In genomic region chr11:96741995-96742394, GRCm38 (mm10) we compare ENCODE assay signal across 9 mouse cellular contexts. TPM values are rescaled to one million over a fixed set of nuclear protein-coding genes. Genes with fewer than 3 reads are reported as not detected.
A peak's percentile ranks its signal among the peaks of the same experiment; 100 is the strongest.
DNase-seq lines count a peak whose midpoint lies in the region; ATAC-seq and TF ChIP-seq lines count a peak whose summit lies in the region.
"Had no signal": no experiment of that assay in that cellular context is flagged by ENCODE, and none has a peak within 500 bp of the region (broad histone marks: within the 10 kb centered on the region; RNA-seq: fewer than 3 reads in every experiment).

No protein-coding gene starts in this region.

- peak overlapping the region; percentile 81 for H3K27ac ChIP-seq in hindbrain, embryonic 16.5 days (ENCODE audit: low read depth, low read length)
- no peak overlapping the region for H3K27ac ChIP-seq in gastrocnemius, adult 2 months
- H3K27ac ChIP-seq in liver, embryonic 11.5 days (ENCODE audit: low read depth, low read length): no peak overlapping the region

- 14% methylated on average over 12 of the region's 12 CpGs for WGBS in hindbrain, embryonic 16.5 days
- 43% methylated on average over 12 of the region's 12 CpGs for WGBS in liver, embryonic 11.5 days

- DNase-seq in frontal cortex, postnatal 14 days (ENCODE audit: low spot score in 2 of 2): peak; percentile 22 to 25
- no peak for DNase-seq in frontal cortex, postnatal 10 days (ENCODE audit: low spot score in 2 of 2)
- peak; percentile 70 for DNase-seq in brain, adult 2 months (ENCODE audit: low read depth, low spot score)
- peak; percentile 31 for DNase-seq in neural tube, embryonic 10.5 days (ENCODE audit: extremely low spot score, low spot score)
- no peak for DNase-seq in gastrocnemius, adult 2 months
- DNase-seq in heart, adult 8-10 months (ENCODE audit: low spot score): no peak
- DNase-seq in liver, embryonic 11.5 days (ENCODE audit: low spot score): no peak

- H3K36me3 ChIP-seq in hindbrain, embryonic 16.5 days (ENCODE audit: control insufficient read depth, insufficient read depth, low read length): no peaks in the 10 kb centered on the region
- no peaks in the 10 kb centered on the region for H3K36me3 ChIP-seq in liver, embryonic 11.5 days (ENCODE audit: control insufficient read depth, insufficient read depth, low read length)

- no peaks in the 10 kb centered on the region for H3K27me3 ChIP-seq in hindbrain, embryonic 16.5 days (replicated peaks; ENCODE audit: control insufficient read depth, insufficient read depth, low read length)
- H3K27me3 ChIP-seq in liver, embryonic 11.5 days (replicated peaks; ENCODE audit: control insufficient read depth, insufficient read depth, low read length): no peaks in the 10 kb centered on the region; the same call in none of the 2 replicates

- intact Hi-C loops in gastrocnemius, adult 2 months (cut with DNase I): no loop called here

- peak overlapping the region; percentile 43; the same call in 1 of the 2 replicates for H3K9ac ChIP-seq in hindbrain, embryonic 16.5 days (ENCODE audit: low read depth, low read length)
- H3K9ac ChIP-seq in liver, embryonic 11.5 days (ENCODE audit: low read depth, low read length): no peak overlapping the region

- peak overlapping the region; percentile 5; the same call in 1 of the 2 replicates for H3K4me3 ChIP-seq in hindbrain, embryonic 16.5 days (ENCODE audit: low read length)
- H3K4me3 ChIP-seq in gastrocnemius, adult 2 months: no peak overlapping the region
- H3K4me3 ChIP-seq in liver, embryonic 11.5 days (ENCODE audit: low read depth, low read length): no peak overlapping the region

- H3K9me3 ChIP-seq in hindbrain, embryonic 16.5 days (ENCODE audit: control insufficient read depth, low read length): no peaks in the 10 kb centered on the region
- no peaks in the 10 kb centered on the region for H3K9me3 ChIP-seq in liver, embryonic 11.5 days (ENCODE audit: control insufficient read depth, low read length)

- peak; percentile 67 for ATAC-seq in hindbrain, embryonic 16.5 days
- ATAC-seq in liver, embryonic 11.5 days (replicated peaks; ENCODE audit: low FRiP score): no peak

- peak overlapping the region; percentile 46 for H3K4me2 ChIP-seq in hindbrain, embryonic 16.5 days (ENCODE audit: low read length)
- H3K4me2 ChIP-seq in liver, embryonic 11.5 days: no peak overlapping the region
- H3K4me2 ChIP-seq: heart, embryonic 11.5 days had no signal

- no peak for TF ChIP-seq CTCF in gastrocnemius, adult 2 months (IDR thresholded peaks at IDR 0.05)

- peaks cover 7% of the 10 kb centered on the region for H3K4me1 ChIP-seq in hindbrain, embryonic 16.5 days (ENCODE audit: control insufficient read depth, insufficient read depth, low read depth, low read length)
- H3K4me1 ChIP-seq in liver, embryonic 11.5 days (replicated peaks; ENCODE audit: control insufficient read depth, insufficient read depth, low read length): no peaks in the 10 kb centered on the region

RNA-seq across cellular contexts. Expression of gene Snx11, which starts 35.4 kb away (rescaled TPM):
- polyA plus RNA-seq in hindbrain, embryonic 16.5 days (2015; fragmentation: Nextera tagmentation; extraction: Ambion mirVana): 52.2 and 55.9 TPM in 2 replicates
- 10 to 100 TPM; 11.1 to 13.6 TPM for total RNA-seq in gastrocnemius, adult 2 months (2021)
- 10 to 100 TPM; 11.6 to 14.5 (median 12.9) TPM for total RNA-seq in heart, adult 8-10 months (2022)
- 10.5 and 12.0 TPM in 2 replicates for polyA plus RNA-seq in liver, embryonic 11.5 days (2014; fragmentation: Nextera tagmentation; extraction: Ambion mirVana)

RNA-seq across cellular contexts. Expression of gene Cbx1, which starts 46.9 kb away (rescaled TPM):
- polyA plus RNA-seq in hindbrain, embryonic 16.5 days (2015; fragmentation: Nextera tagmentation; extraction: Ambion mirVana): 51.6 and 52.0 TPM in 2 replicates
- 10 to 100 TPM; 35.0 to 42.0 TPM for total RNA-seq in gastrocnemius, adult 2 months (2021)
- 10 to 100 TPM; 30.9 to 33.4 (median 32.4) TPM for total RNA-seq in heart, adult 8-10 months (2022)
- polyA plus RNA-seq in liver, embryonic 11.5 days (2014; fragmentation: Nextera tagmentation; extraction: Ambion mirVana): 76.7 and 82.0 TPM in 2 replicates

Comparison
In these comparisons a context has a peak if more than half of its experiments do, and no peak if none do; other contexts are left out.
1. DNase-seq: peak in frontal cortex, postnatal 14 days (2 of 2), brain, adult 2 months (single experiment) and neural tube, embryonic 10.5 days (single experiment); none in frontal cortex, postnatal 10 days (0 of 2), gastrocnemius, adult 2 months (single experiment), heart, adult 8-10 months (single experiment) and liver, embryonic 11.5 days (single experiment).